Mouse (Mus musculus) layer of hippocampus, adult 8-10 months (tissue): Measurements from ENCODE around the gene Golga4. TPM values are rescaled to one million over a fixed set of nuclear protein-coding genes. Genes with fewer than 3 reads are reported as not detected.

ENCODE experiments used
- DNase-seq, 2 experiments: peaks; one replicate each; pipeline ENCODE4 v3.0.0; 2022; ENCODE audit warnings: low spot score in 2 of 2
- total RNA-seq, 4 experiments: library from RNA; stranded (reverse); gene quantifications; 2 replicates each; pipeline ENCODE4 v1.2.4; 2022

Golga4 gene
- total RNA-seq, 4 experiments from 2014 or later, result 89.7 to 102 (median 93.2) TPM

GRCm38 (mm10) chr9:118622376-118623166, 116.5 kb downstream of the Golga4 start:
- peak in 1 of 2 experiments; percentile 25 for DNase-seq

DNA sequence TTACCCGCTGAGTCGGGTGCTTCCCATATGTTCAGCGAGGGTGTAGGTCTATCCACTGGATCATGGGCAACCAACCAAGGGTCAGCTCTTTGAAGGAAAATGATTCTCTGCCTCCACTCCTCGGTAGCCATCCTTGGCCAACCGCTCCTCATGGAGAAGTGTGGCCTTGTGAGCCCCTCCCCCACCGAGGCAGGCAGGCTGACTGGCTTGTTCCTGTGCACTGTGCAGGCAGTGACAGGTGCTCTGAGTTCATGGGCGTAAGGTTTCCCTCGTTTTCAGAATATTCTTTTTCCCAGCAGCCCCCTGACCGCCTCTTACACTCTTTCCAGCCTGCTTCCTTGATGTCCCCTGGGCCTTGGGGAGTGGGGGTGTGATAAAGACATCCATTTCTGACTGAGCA, 117.4 kb downstream of the Golga4 start:
- DNase-seq, result no peak

DNA sequence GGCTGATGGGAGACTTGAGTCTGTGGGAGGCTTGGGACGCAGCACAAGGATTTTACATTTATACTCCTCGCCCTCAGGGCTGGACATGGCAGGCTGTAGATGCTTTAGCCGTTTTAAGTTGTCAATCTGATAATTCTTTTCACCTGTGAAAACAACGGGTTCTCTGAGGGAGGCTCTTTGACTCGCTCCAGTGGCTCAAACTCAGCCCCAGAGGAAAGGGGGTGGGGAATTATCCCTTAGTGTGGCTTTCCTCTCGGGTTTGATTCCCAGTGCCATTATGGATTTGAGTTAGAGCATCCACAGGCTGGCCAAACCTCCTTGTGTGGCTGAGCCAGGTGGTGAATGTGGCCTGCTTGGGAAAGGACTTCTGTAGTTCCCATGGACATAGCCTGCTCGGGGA, 118.1 kb downstream of the Golga4 start:
- DNase-seq, result no peak

DNA sequence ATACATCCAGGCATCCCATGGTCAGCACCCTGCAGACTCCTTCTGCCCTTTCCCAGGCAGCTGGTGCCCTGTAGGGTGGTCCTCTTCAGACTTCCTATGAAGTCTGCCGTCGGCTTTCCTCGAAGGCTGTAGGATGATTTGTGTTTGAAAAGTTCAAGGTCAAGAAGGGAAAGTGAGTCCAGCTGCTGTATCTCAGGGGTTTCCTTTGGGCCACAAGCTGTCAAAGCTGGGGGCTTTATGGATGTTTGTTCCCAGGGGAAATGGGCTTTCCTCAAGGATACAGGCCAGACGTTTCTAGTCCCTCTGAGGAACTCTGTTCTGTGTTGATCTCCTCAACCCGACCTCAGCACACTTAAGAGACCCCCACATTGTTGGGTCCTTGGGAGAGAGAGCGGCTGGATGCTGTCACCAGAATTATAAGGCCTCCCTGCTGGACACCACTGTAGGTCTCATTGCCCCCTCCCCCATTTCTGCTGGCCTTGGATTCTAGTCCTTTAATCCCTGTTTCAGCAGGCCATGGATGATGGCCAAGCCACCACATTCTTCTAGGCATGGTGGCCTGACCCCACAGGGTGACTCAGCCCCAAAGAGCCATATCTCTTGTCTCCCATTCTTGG, 123.8 kb downstream of the Golga4 start:
- DNase-seq, result no peak

Other genes with a start within 250 kb of the Golga4 start
- gene Eomes, start 28.1 kb upstream of the Golga4 start, total RNA-seq, result under 1 TPM in 2 of 4 experiments, not detected in 2; 0.12 to 0.20 TPM
- gene Itga9, start 100.4 kb downstream of the Golga4 start, total RNA-seq, result 1 to 10 TPM; 4.7 to 5.8 (median 5.1) TPM